In the genomic region with DNA sequence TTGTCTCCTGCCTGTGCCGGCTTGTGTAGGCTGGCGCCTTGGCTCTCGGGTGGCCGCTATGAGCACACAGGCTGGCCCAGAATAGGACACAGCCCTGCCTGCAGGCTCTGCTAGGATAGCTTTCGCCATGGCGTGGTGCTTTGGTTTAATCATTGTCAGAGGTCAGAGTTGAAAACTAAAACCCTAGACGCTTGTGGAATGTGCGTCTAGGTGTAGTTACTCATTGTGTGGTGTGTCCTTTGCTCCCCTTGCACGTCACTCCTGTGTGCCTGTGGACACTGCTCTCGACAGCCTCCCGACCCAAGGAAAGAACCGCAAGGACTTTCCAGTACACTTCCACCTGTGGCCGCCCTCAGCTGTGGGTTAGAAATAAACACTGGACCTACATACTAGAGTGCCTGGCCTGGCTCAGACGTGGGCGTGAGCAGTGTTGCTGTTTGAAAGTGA, we compare ENCODE assay signal across 8 mouse cellular contexts. TPM values are rescaled to one million over a fixed set of nuclear protein-coding genes. Genes with fewer than 3 reads are reported as not detected.
DNase-seq lines count a peak whose midpoint lies in the region; ATAC-seq and TF ChIP-seq lines count a peak whose summit lies in the region.
"Had no signal": no experiment of that assay in that cellular context is flagged by ENCODE, and none has a peak within 500 bp of the region (broad histone marks: within the 10 kb centered on the region; RNA-seq: fewer than 3 reads in every experiment).

No protein-coding gene starts in this region.

- no peaks in the 10 kb centered on the region for H3K4me1 ChIP-seq in MEL (ENCODE audit: control insufficient read depth in 1 of 2, insufficient read depth in 2 of 2, low read length in 2 of 2)
- H3K4me1 ChIP-seq in liver, embryonic 15.5 days (replicated peaks), result peaks cover 3% of the 10 kb centered on the region; the same call in 1 of the 2 replicates
- no peaks in the 10 kb centered on the region for H3K4me1 ChIP-seq in midbrain, embryonic 14.5 days (ENCODE audit: control insufficient read depth, insufficient read depth, low read length)

- H3K36me3 ChIP-seq in MEL (ENCODE audit: control insufficient read depth in 1 of 2, insufficient read depth in 2 of 2, low read length in 2 of 2), result peaks cover 0 to 4% of the 10 kb centered on the region in 2 experiments; a peak in 2 of 4 replicates
- H3K36me3 ChIP-seq in liver, embryonic 15.5 days (replicated peaks), result peaks cover 19% of the 10 kb centered on the region
- H3K36me3 ChIP-seq in midbrain, embryonic 14.5 days (ENCODE audit: control insufficient read depth, insufficient read depth, low read length), result peaks cover 30% of the 10 kb centered on the region

- no peaks in the 10 kb centered on the region for H3K79me2 ChIP-seq in MEL (ENCODE audit: control insufficient read depth, insufficient read depth, low read length, poor library complexity)

- no peak for TF ChIP-seq RAD21 in MEL (IDR thresholded peaks at IDR 0.05; ENCODE audit: low read depth, low read length)

- no peak overlapping the region for H3K9ac ChIP-seq in MEL (ENCODE audit: control insufficient read depth, low read depth, low read length, poor library complexity, severe bottlenecking)
- H3K9ac ChIP-seq in liver, embryonic 15.5 days, result no peak overlapping the region
- H3K9ac ChIP-seq in midbrain, embryonic 14.5 days (replicated peaks; ENCODE audit: low read length), result no peak overlapping the region
- H3K9ac ChIP-seq: lung, embryonic 15.5 days had no signal

- no peak overlapping the region for H3K4me3 ChIP-seq in MEL (ENCODE audit: control insufficient read depth in 1 of 2, insufficient read depth in 1 of 2, low read depth in 2 of 2, low read length in 2 of 2)
- H3K4me3 ChIP-seq in liver, embryonic 15.5 days (replicated peaks), result no peak overlapping the region
- no peak overlapping the region for H3K4me3 ChIP-seq in midbrain, embryonic 14.5 days (replicated peaks; ENCODE audit: low read depth, low read length)
- H3K4me3 ChIP-seq: lung, embryonic 15.5 days had no signal

- TF ChIP-seq EP300 in MEL (IDR thresholded peaks at IDR 0.05; ENCODE audit: low read depth in 1 of 2, low read length in 2 of 2), result no peak

- TF ChIP-seq POLR2A in MEL (IDR thresholded peaks at IDR 0.05; ENCODE audit: control insufficient read depth in 1 of 2, insufficient read depth in 1 of 2, low read depth in 1 of 2, low read length in 2 of 2, poor library complexity in 1 of 2), result 0 out of 4 replicates have a peak, but pooled peaks of 1 of the 2 experiments have one; percentile 30

- H3K27ac ChIP-seq in MEL (ENCODE audit: control insufficient read depth, low read depth, low read length), result no peak overlapping the region
- H3K27ac ChIP-seq in liver, embryonic 15.5 days (replicated peaks), result peak overlapping the region; percentile 68
- no peak overlapping the region for H3K27ac ChIP-seq in midbrain, embryonic 14.5 days (replicated peaks; ENCODE audit: low read depth, low read length)
- H3K27ac ChIP-seq: lung, embryonic 15.5 days had no signal

- 79% methylated on average over 15 of the region's 15 CpGs for WGBS in liver, embryonic 15.5 days (ENCODE audit: insufficient replicate concordance)
- WGBS in midbrain, embryonic 14.5 days, result 94% methylated on average over 15 of the region's 15 CpGs

- no peaks in the 10 kb centered on the region for H3K9me3 ChIP-seq in MEL (replicated peaks; ENCODE audit: insufficient read depth, low read length)
- no peaks in the 10 kb centered on the region for H3K9me3 ChIP-seq in liver, embryonic 15.5 days (replicated peaks)
- H3K9me3 ChIP-seq in midbrain, embryonic 14.5 days (ENCODE audit: control insufficient read depth, low read length), result no peaks in the 10 kb centered on the region
- H3K9me3 ChIP-seq: lung, embryonic 15.5 days had no signal

- DNase-seq in MEL (ENCODE audit: low read depth, low spot score), result no peak
- peak; percentile 6 for DNase-seq in embryo, embryonic 9.5 days (ENCODE audit: extremely low spot score)
- peak; percentile 84 to 94 for DNase-seq in kidney, adult 8-10 months
- no peak for DNase-seq in midbrain, embryonic 14.5 days
- no peak for DNase-seq in retina, postnatal 1 day
- no peak for DNase-seq in cerebellum, postnatal 36 days

- no peak overlapping the region; the same call in 1 of the 2 replicates for H3K4me2 ChIP-seq in liver, embryonic 15.5 days
- H3K4me2 ChIP-seq in midbrain, embryonic 14.5 days (ENCODE audit: low read length), result no peak overlapping the region
- H3K4me2 ChIP-seq: lung, embryonic 15.5 days had no signal

- TF ChIP-seq CTCF in MEL (IDR thresholded peaks at IDR 0.05 in 2 of 3, conservative IDR thresholded peaks at IDR 0.05 in 1 of 3; ENCODE audit: control insufficient read depth in 1 of 3, insufficient read depth in 1 of 3, low read depth in 2 of 3, low read length in 3 of 3, poor library complexity in 1 of 3, severe bottlenecking in 1 of 3), result no peak

- ATAC-seq in liver, embryonic 15.5 days (ENCODE audit: insufficient read depth), result peak; percentile 83
- ATAC-seq in midbrain, embryonic 14.5 days (ENCODE audit: low FRiP score, low TSS enrichment), result no peak

- H3K27me3 ChIP-seq in MEL (ENCODE audit: control insufficient read depth in 1 of 2, insufficient read depth in 2 of 2, low read length in 2 of 2), result no peaks in the 10 kb centered on the region
- H3K27me3 ChIP-seq in liver, embryonic 15.5 days, result no peaks in the 10 kb centered on the region
- no peaks in the 10 kb centered on the region for H3K27me3 ChIP-seq in midbrain, embryonic 14.5 days (ENCODE audit: control insufficient read depth, insufficient read depth, low read length)
- H3K27me3 ChIP-seq: lung, embryonic 15.5 days had no signal

TF ChIP-seq in MEL, 35 proteins besides CTCF, POLR2A, EP300 and RAD21:
- TF ChIP-seq POLR2AphosphoS2 (IDR thresholded peaks at IDR 0.05; ENCODE audit: low read length) (0 out of 2 replicates have a peak, but pooled peaks have one; percentile 1), MXI1 (IDR thresholded peaks at IDR 0.05; ENCODE audit: low read depth, low read length) (no peak), ZNF384 (IDR thresholded peaks at IDR 0.05; ENCODE audit: low read depth, low read length) (no peak)

RNA-seq across cellular contexts. Expression of gene Nhlrc2, which starts 53.9 kb away (rescaled TPM):
- total RNA-seq in MEL (2012; rRNA removed), result 27.7 and 34.7 TPM in 2 replicates
- polyA plus RNA-seq in MEL (2012; ENCODE audit: insufficient read depth in 1 of 2, insufficient read length in 2 of 2, low read depth in 1 of 2, low replicate concordance in 2 of 2, missing spikeins in 1 of 2), result 10 to 100 TPM; 22.4 to 37.6 TPM
- polyA plus RNA-seq in liver, embryonic 15.5 days (2015; fragmentation: Nextera tagmentation; extraction: Ambion mirVana), result 7.3 and 7.5 TPM in 2 replicates
- polyA plus RNA-seq in midbrain, embryonic 14.5 days (2014; fragmentation: Nextera tagmentation; extraction: Ambion mirVana), result 9.4 and 11.5 TPM in 2 replicates

RNA-seq across cellular contexts. Expression of gene Dclre1a, which starts 53.9 kb away (rescaled TPM):
- total RNA-seq in MEL (2012; rRNA removed), result 27.9 and 28.7 TPM in 2 replicates
- polyA plus RNA-seq in MEL (2012; ENCODE audit: insufficient read depth in 1 of 2, insufficient read length in 2 of 2, low read depth in 1 of 2, low replicate concordance in 2 of 2, missing spikeins in 1 of 2), result 100 to 1,000 TPM in 1 of 2 experiments, 10 to 100 TPM in 1; 36.0 to 142 TPM
- 14.7 and 16.1 TPM in 2 replicates for polyA plus RNA-seq in liver, embryonic 15.5 days (2015; fragmentation: Nextera tagmentation; extraction: Ambion mirVana)
- 10.9 and 12.5 TPM in 2 replicates for polyA plus RNA-seq in midbrain, embryonic 14.5 days (2014; fragmentation: Nextera tagmentation; extraction: Ambion mirVana)

Comparison
In these comparisons a context has a peak if more than half of its experiments do, and no peak if none do; other contexts are left out.
1. DNase-seq: peak in embryo, embryonic 9.5 days (single experiment) and kidney, adult 8-10 months (2 of 2); none in MEL (single experiment), midbrain, embryonic 14.5 days (single experiment), retina, postnatal 1 day (single experiment) and cerebellum, postnatal 36 days (0 of 2).